Mouse (Mus musculus) liver, embryonic 16.5 days (tissue): Measurements from ENCODE around the gene Ylpm1. TPM values are rescaled to one million over a fixed set of nuclear protein-coding genes. Genes with fewer than 3 reads are reported as not detected.

Experiments
- ATAC-seq: fragments of 200-750 bp; cut with Nextera tagmentation; 2 replicates; pipeline ENCODE4 v1.8.0; 2017; ENCODE audit warnings: low read depth, mild to moderate bottlenecking, moderate number of reproducible peaks, moderate library complexity
- H3K27ac ChIP-seq: fragments of 300-500 bp; sonication (generic); 2 replicates; pipeline ENCODE4 v1.5.1; 2014; ENCODE audit warnings: mild to moderate bottlenecking, low read length
- H3K27me3 ChIP-seq: fragments of 300-500 bp; sonication (generic); 2 replicates; pipeline ENCODE4 v1.6.1; 2014; ENCODE audit warnings: low read depth, low read length, mixed read lengths; ENCODE audit not compliant: control insufficient read depth, insufficient read depth
- H3K36me3 ChIP-seq: fragments of 300-500 bp; sonication (generic); 2 replicates; pipeline ENCODE4 v1.6.1; 2014; ENCODE audit warnings: mild to moderate bottlenecking; ENCODE audit not compliant: control insufficient read depth, insufficient read depth
- H3K4me1 ChIP-seq: fragments of 300-500 bp; sonication (generic); 2 replicates; pipeline ENCODE4 v1.6.1; 2014; ENCODE audit warnings: low read depth, low read length, mixed read lengths; ENCODE audit not compliant: control insufficient read depth
- H3K4me2 ChIP-seq: fragments of 300-500 bp; sonication (generic); 2 replicates; pipeline ENCODE4 v1.6.1; 2014; ENCODE audit warnings: low read depth, low read length, mixed read lengths
- H3K4me3 ChIP-seq: fragments of 300-500 bp; sonication (generic); 2 replicates; pipeline ENCODE4 v1.5.1; 2014; ENCODE audit warnings: low read depth, mild to moderate bottlenecking, low read length
- H3K9ac ChIP-seq: fragments of 300-500 bp; sonication (generic); 2 replicates; pipeline ENCODE4 v1.6.1; 2014; ENCODE audit warnings: low read depth, low read length
- H3K9me3 ChIP-seq: fragments of 300-500 bp; sonication (generic); replicated peaks from 2 replicates; pipeline ENCODE4 v1.6.1; 2016; ENCODE audit warnings: low read length; ENCODE audit not compliant: control insufficient read depth
- whole genome bisulfite sequencing: fragments of 180-500 bp; shearing (Covaris S2); extraction: QIAGEN DNeasy Blood & Tissue Kit; methylation state at CpG from one replicate; pipeline ENCODE4 v1.1.7; 2014; ENCODE audit not compliant: insufficient replicate concordance; 5-methylcytosine and 5-hydroxymethylcytosine counted together
- polyA plus RNA-seq: library from polyadenylated mRNA; unstranded; fragments of >200 nt; fragmentation: Nextera tagmentation; extraction: Ambion mirVana; gene quantifications from 2 replicates; pipeline ENCODE4 v1.2.1, GENCODE M21; 2015

Gene Ylpm1
- polyA plus RNA-seq, 1 experiment from 2014 or later, result 5.8 TPM

- H3K4me2 ChIP-seq, result peak overlapping the region; percentile 98; the same call in 1 of the 2 replicates
- ATAC-seq, result no peak
- H3K9me3 ChIP-seq, result no peaks in the 10 kb centered on the region
- no peak overlapping the region for H3K4me3 ChIP-seq
- peaks cover 27% of the 10 kb centered on the region for H3K4me1 ChIP-seq
- H3K27me3 ChIP-seq, result no peaks in the 10 kb centered on the region
- H3K27ac ChIP-seq, result no peak overlapping the region
- H3K9ac ChIP-seq, result no peak overlapping the region
- H3K36me3 ChIP-seq, result no peaks in the 10 kb centered on the region; the same call in 1 of the 2 replicates
These were observed 2.9 kb downstream of the Ylpm1 start for GRCm38 (mm10) chr12:84999053-84999452.

- Histone ChIP-seq H3K9ac (no peak overlapping the region), H3K27ac (no peak overlapping the region), H3K4me2 (no peak overlapping the region), H3K9me3 (no peaks in the 10 kb centered on the region), H3K4me1 (peaks cover 2% of the 10 kb centered on the region), H3K36me3 (no peaks in the 10 kb centered on the region; the same call in 1 of the 2 replicates), H3K27me3 (no peaks in the 10 kb centered on the region), H3K4me3 (no peak overlapping the region)
- 68% methylated on average over 1 of the region's 1 CpGs for WGBS
- no peak for ATAC-seq
These were observed 10.1 kb downstream of the Ylpm1 start for GRCm38 (mm10) chr12:85006206-85006605.

- no peak overlapping the region for H3K4me2 ChIP-seq
- no peaks in the 10 kb centered on the region for H3K9me3 ChIP-seq
- H3K4me3 ChIP-seq, result no peak overlapping the region
- no peak overlapping the region for H3K9ac ChIP-seq
- no peak for ATAC-seq
- H3K4me1 ChIP-seq, result peaks cover 3% of the 10 kb centered on the region
- H3K36me3 ChIP-seq, result no peaks in the 10 kb centered on the region; the same call in 1 of the 2 replicates
- H3K27ac ChIP-seq, result no peak overlapping the region
- no peaks in the 10 kb centered on the region for H3K27me3 ChIP-seq
These were observed 10.9 kb downstream of the Ylpm1 start for GRCm38 (mm10) chr12:85007021-85007420.

- 66% methylated on average over 1 of the region's 1 CpGs for WGBS
- no peak overlapping the region for H3K27ac ChIP-seq
- H3K27me3 ChIP-seq, result no peaks in the 10 kb centered on the region
- H3K9me3 ChIP-seq, result no peaks in the 10 kb centered on the region
- peaks cover 5% of the 10 kb centered on the region for H3K4me1 ChIP-seq
- no peak overlapping the region for H3K9ac ChIP-seq
- no peak overlapping the region for H3K4me3 ChIP-seq
- no peak for ATAC-seq
- H3K4me2 ChIP-seq, result no peak overlapping the region
- H3K36me3 ChIP-seq, result peaks cover 14% of the 10 kb centered on the region
These were observed 13.7 kb downstream of the Ylpm1 start for GRCm38 (mm10) chr12:85009776-85010175.

GRCm38 (mm10) chr12:85010541-85010940 is 14.4 kb downstream of the Ylpm1 start:
- Histone ChIP-seq H3K9ac (no peak overlapping the region), H3K36me3 (peaks cover 21% of the 10 kb centered on the region), H3K27me3 (no peaks in the 10 kb centered on the region), H3K9me3 (no peaks in the 10 kb centered on the region), H3K4me3 (no peak overlapping the region), H3K4me2 (no peak overlapping the region), H3K27ac (no peak overlapping the region), H3K4me1 (peaks cover 5% of the 10 kb centered on the region)
- no peak for ATAC-seq
- WGBS, result 81% methylated on average over 2 of the region's 2 CpGs

- peak; percentile 80 for ATAC-seq
- 38% methylated on average over 2 of the region's 2 CpGs for WGBS
- H3K9ac ChIP-seq, result no peak overlapping the region
These were observed 16.1 kb downstream of the Ylpm1 start for GRCm38 (mm10) chr12:85012185-85012584.

GRCm38 (mm10) chr12:85022071-85022470 is 25.9 kb downstream of the Ylpm1 start:
- Histone ChIP-seq H3K36me3 (no peaks in the 10 kb centered on the region), H3K4me1 (no peaks in the 10 kb centered on the region), H3K4me2 (no peak overlapping the region), H3K9ac (no peak overlapping the region), H3K27ac (no peak overlapping the region), H3K4me3 (no peak overlapping the region), H3K27me3 (no peaks in the 10 kb centered on the region), H3K9me3 (no peaks in the 10 kb centered on the region)
- WGBS, result 85% methylated on average over 1 of the region's 1 CpGs
- no peak for ATAC-seq

More at GRCm38 (mm10) chr12:85012185-85012584, 16.1 kb downstream of the Ylpm1 start:
- Histone ChIP-seq H3K4me1 (peaks cover 5% of the 10 kb centered on the region), H3K27me3 (no peaks in the 10 kb centered on the region), H3K4me3 (no peak overlapping the region), H3K9me3 (no peaks in the 10 kb centered on the region), H3K4me2 (no peak overlapping the region), H3K27ac (no peak overlapping the region), H3K36me3 (peaks cover 23% of the 10 kb centered on the region)

- no peak for ATAC-seq
- 84% methylated on average over 2 of the region's 2 CpGs for WGBS
These were observed 36.6 kb downstream of the Ylpm1 start for GRCm38 (mm10) chr12:85032710-85033109.

GRCm38 (mm10) chr12:85051218-85051617 is 55.1 kb downstream of the Ylpm1 start:
- WGBS, result 66% methylated on average over 6 of the region's 6 CpGs
- no peak overlapping the region for H3K9ac ChIP-seq
- no peak overlapping the region for H3K4me3 ChIP-seq
- H3K9me3 ChIP-seq, result no peaks in the 10 kb centered on the region
- H3K36me3 ChIP-seq, result peaks cover 8% of the 10 kb centered on the region
- H3K4me1 ChIP-seq, result no peaks in the 10 kb centered on the region
- H3K27ac ChIP-seq, result no peak overlapping the region
- no peak overlapping the region for H3K4me2 ChIP-seq
- no peaks in the 10 kb centered on the region for H3K27me3 ChIP-seq
- ATAC-seq, result no peak

More at GRCm38 (mm10) chr12:85032710-85033109, 36.6 kb downstream of the Ylpm1 start:
- H3K9me3 ChIP-seq, result no peaks in the 10 kb centered on the region
- no peaks in the 10 kb centered on the region for H3K27me3 ChIP-seq
- H3K4me1 ChIP-seq, result no peaks in the 10 kb centered on the region
- no peak overlapping the region for H3K4me3 ChIP-seq
- no peak overlapping the region for H3K4me2 ChIP-seq
- H3K27ac ChIP-seq, result no peak overlapping the region
- H3K9ac ChIP-seq, result no peak overlapping the region
- H3K36me3 ChIP-seq, result peaks cover 13% of the 10 kb centered on the region
